Mouse (Mus musculus): ENCODE data around the gene Sh3glb1.

GRCm38 (mm10) chr3:144681542-144681941 is 38.6 kb downstream of the Sh3glb1 start:
- no peak for TF ChIP-seq POLR2A (IDR thresholded peaks at IDR 0.05; ENCODE audit: borderline replicate concordance, extremely low read depth, insufficient read depth, insufficient read length, poor library complexity, severe bottlenecking)
- no peak for TF ChIP-seq CTCF (IDR thresholded peaks at IDR 0.05; ENCODE audit: borderline replicate concordance, extremely low read depth, insufficient read depth, insufficient read length)

Measured in brain, embryonic 14.5 days (tissue).